Mouse (Mus musculus) common myeloid progenitor, adult 5-6 weeks (primary cell): ENCODE measurements around the gene Gmds. TPM values are rescaled to one million over a fixed set of nuclear protein-coding genes. Genes with fewer than 3 reads are reported as not detected.

Experiments
- ATAC-seq: replicated peaks from 2 replicates; pipeline ENCODE4 v1.8.0; 2016; ENCODE audit warnings: low read depth, mild to moderate bottlenecking, moderate TSS enrichment, inconsistent platforms; ENCODE audit not compliant: poor library complexity, severe bottlenecking
- total RNA-seq: library from RNA; stranded (forward); fragments of 200-1000, 187-1606 nt; gene quantifications from 2 replicates; pipeline ENCODE4 v1.2.3, GENCODE M21; 2017

Gene Gmds
- total RNA-seq, 1 experiment from 2014 or later = 26.3 TPM

GRCm38 (mm10) chr13:31899392-31899791 lies 439.1 kb downstream of the Gmds start:
- ATAC-seq = no peak

GRCm38 (mm10) chr13:31897493-31897892 lies 441.0 kb downstream of the Gmds start:
- no peak for ATAC-seq

- no peak for ATAC-seq
These were observed 444.0 kb downstream of the Gmds start for GRCm38 (mm10) chr13:31894511-31894910.

- no peak for ATAC-seq
These were observed 445.5 kb downstream of the Gmds start for GRCm38 (mm10) chr13:31892913-31893514.

- no peak for ATAC-seq
These were observed 450.0 kb downstream of the Gmds start for GRCm38 (mm10) chr13:31888500-31888899.

- no peak for ATAC-seq
These were observed 452.8 kb downstream of the Gmds start for GRCm38 (mm10) chr13:31885769-31886168.

- no peak for ATAC-seq
These were observed 459.6 kb downstream of the Gmds start for GRCm38 (mm10) chr13:31878805-31879477.

- ATAC-seq = no peak
These were observed 461.5 kb downstream of the Gmds start for GRCm38 (mm10) chr13:31877061-31877460.

GRCm38 (mm10) chr13:31874427-31874826 lies 464.1 kb downstream of the Gmds start:
- ATAC-seq = no peak

GRCm38 (mm10) chr13:31873269-31873668 lies 465.3 kb downstream of the Gmds start:
- ATAC-seq = no peak

GRCm38 (mm10) chr13:31864786-31865185 lies 473.8 kb downstream of the Gmds start:
- ATAC-seq = no peak

- ATAC-seq = no peak
These were observed 475.1 kb downstream of the Gmds start for GRCm38 (mm10) chr13:31863461-31863860.

GRCm38 (mm10) chr13:31860200-31860599 lies 478.3 kb downstream of the Gmds start:
- ATAC-seq = no peak

- no peak for ATAC-seq
These were observed 484.5 kb downstream of the Gmds start for GRCm38 (mm10) chr13:31854000-31854399.

GRCm38 (mm10) chr13:31853564-31853963 lies 485.0 kb downstream of the Gmds start:
- no peak for ATAC-seq

GRCm38 (mm10) chr13:31849258-31849971 lies 489.1 kb downstream of the Gmds start:
- ATAC-seq = no peak

GRCm38 (mm10) chr13:31835802-31836201 lies 502.7 kb downstream of the Gmds start:
- ATAC-seq = no peak

GRCm38 (mm10) chr13:31830332-31830731 lies 508.2 kb downstream of the Gmds start:
- ATAC-seq = no peak

GRCm38 (mm10) chr13:31828446-31828845 lies 510.1 kb downstream of the Gmds start:
- ATAC-seq = no peak

GRCm38 (mm10) chr13:31827820-31828332 lies 510.7 kb downstream of the Gmds start:
- ATAC-seq = no peak

GRCm38 (mm10) chr13:31827160-31827559 lies 511.4 kb downstream of the Gmds start:
- no peak for ATAC-seq
